Mouse (Mus musculus): ENCODE data around the gene Tor1aip1. TPM values are rescaled to one million over a fixed set of nuclear protein-coding genes. Genes with fewer than 3 reads are reported as not detected.

Gene Tor1aip1
- total and polyA plus RNA-seq, 3 experiments = 19.1 to 44.1 (median 39.8) TPM

GRCm38 (mm10) chr1:156024831-156025503 is 11.3 kb downstream of the Tor1aip1 start:
- H3K4me2 ChIP-seq (ENCODE audit: insufficient read depth, low read depth, poor library complexity, severe bottlenecking) = no peak overlapping the region
- no peaks in the 10 kb centered on the region for H3K9me3 ChIP-seq (replicated peaks; ENCODE audit: low read length)
- peaks cover 30 to 64% of the 10 kb centered on the region in 2 experiments for H3K36me3 ChIP-seq (replicated peaks in 1 of 2; ENCODE audit: control insufficient read depth in 1 of 2, insufficient read depth in 1 of 2, low read length in 1 of 2)
- TF ChIP-seq USF1 (IDR thresholded peaks at IDR 0.05; ENCODE audit: low read depth, low read length) (no peak), POLR2A (IDR thresholded peaks at IDR 0.05; ENCODE audit: low read depth, low read length) (no peak), MAFK (IDR thresholded peaks at IDR 0.05; ENCODE audit: insufficient replicate concordance, low read length) (no peak), SIN3A (IDR thresholded peaks at IDR 0.05; ENCODE audit: low read length) (no peak), CTCF (conservative IDR thresholded peaks at IDR 0.05 in 1 of 2, IDR thresholded peaks at IDR 0.05 in 1 of 2; ENCODE audit: low read depth in 2 of 2, low read length in 2 of 2) (no peak), MAX (IDR thresholded peaks at IDR 0.05; ENCODE audit: low read length) (no peak), POLR2AphosphoS2 (IDR thresholded peaks at IDR 0.05; ENCODE audit: low read depth, low read length) (no peak), NRF1 (IDR thresholded peaks at IDR 0.05; ENCODE audit: low read depth, low read length) (no peak), CHD2 (IDR thresholded peaks at IDR 0.05; ENCODE audit: low read length) (no peak), ZNF384 (IDR thresholded peaks at IDR 0.05; ENCODE audit: low read depth, low read length) (no peak), ELF1 (IDR thresholded peaks at IDR 0.05; ENCODE audit: low read depth, low read length) (no peak), BHLHE40 (IDR thresholded peaks at IDR 0.05; ENCODE audit: low read depth, low read length) (no peak), CHD1 (IDR thresholded peaks at IDR 0.05; ENCODE audit: low read depth, low read length) (no peak)
- in situ Hi-C loops (cut with MboI; ENCODE audit: low pct_ligation_motif_present, low pct_unique_long_range_greater_than_20kb, low sequenced_read_pairs) (no loop called here), dilution Hi-C loops (cut with MboI; ENCODE audit: extremely low pct_ligation_motif_present, extremely low pct_unique_long_range_greater_than_20kb, low sequenced_read_pairs) (no loop called here)
- no peaks in the 10 kb centered on the region for H3K27me3 ChIP-seq (replicated peaks)
- H3K4me1 ChIP-seq (ENCODE audit: control insufficient read depth in 1 of 2, insufficient read depth in 2 of 2) = peaks cover 0 to 9% of the 10 kb centered on the region in 2 experiments; a peak in 1 of 4 replicates
- DNase-seq (ENCODE audit: extremely low read depth) = no peak
- no peak overlapping the region for H3K4me3 ChIP-seq (replicated peaks in 1 of 3; ENCODE audit: low read depth in 2 of 3, low read length in 2 of 3, poor library complexity in 1 of 3)
- no peaks in the 10 kb centered on the region; the same call in 1 of the 2 replicates for H3K79me2 ChIP-seq (replicated peaks; ENCODE audit: control insufficient read depth, extremely low read depth, insufficient read depth, poor library complexity, severe bottlenecking)
- no peak overlapping the region for H3K9ac ChIP-seq (ENCODE audit: insufficient read depth, low read depth)
- no peak overlapping the region for H3K27ac ChIP-seq (ENCODE audit: insufficient read depth, low read depth)

GRCm38 (mm10) chr1:156020402-156020801 is 15.9 kb downstream of the Tor1aip1 start:
- in situ Hi-C loops (cut with MboI; ENCODE audit: low pct_ligation_motif_present, low pct_unique_long_range_greater_than_20kb, low sequenced_read_pairs) (no loop called here), dilution Hi-C loops (cut with MboI; ENCODE audit: extremely low pct_ligation_motif_present, extremely low pct_unique_long_range_greater_than_20kb, low sequenced_read_pairs) (no loop called here)
- H3K79me2 ChIP-seq (replicated peaks; ENCODE audit: control insufficient read depth, extremely low read depth, insufficient read depth, poor library complexity, severe bottlenecking) = no peaks in the 10 kb centered on the region
- H3K36me3 ChIP-seq (replicated peaks in 1 of 2; ENCODE audit: control insufficient read depth in 1 of 2, insufficient read depth in 1 of 2, low read length in 1 of 2) = peaks cover 39 to 70% of the 10 kb centered on the region in 2 experiments
- H3K4me1 ChIP-seq (ENCODE audit: control insufficient read depth in 1 of 2, insufficient read depth in 2 of 2) = no peaks in the 10 kb centered on the region
- no peak overlapping the region for H3K4me2 ChIP-seq (ENCODE audit: insufficient read depth, low read depth, poor library complexity, severe bottlenecking)
- no peak for DNase-seq (ENCODE audit: extremely low read depth)
- H3K27me3 ChIP-seq (replicated peaks) = no peaks in the 10 kb centered on the region
- H3K27ac ChIP-seq (ENCODE audit: insufficient read depth, low read depth) = no peak overlapping the region
- H3K4me3 ChIP-seq (replicated peaks in 1 of 3; ENCODE audit: low read depth in 2 of 3, low read length in 2 of 3, poor library complexity in 1 of 3) = no peak overlapping the region
- no peak for TF ChIP-seq CHD1 (IDR thresholded peaks at IDR 0.05; ENCODE audit: low read depth, low read length)
- TF ChIP-seq MXI1 (IDR thresholded peaks at IDR 0.05; ENCODE audit: low read depth, low read length) = no peak
- TF ChIP-seq MAZ (IDR thresholded peaks at IDR 0.05; ENCODE audit: low read depth, low read length) = no peak
- no peak for TF ChIP-seq CHD2 (IDR thresholded peaks at IDR 0.05; ENCODE audit: low read length)
- TF ChIP-seq MYC (IDR thresholded peaks at IDR 0.05; ENCODE audit: low read depth, low read length) = no peak
- TF ChIP-seq NELFE (IDR thresholded peaks at IDR 0.05; ENCODE audit: low read depth, low read length) = no peak
- TF ChIP-seq RAD21 (IDR thresholded peaks at IDR 0.05; ENCODE audit: low read depth, low read length) = no peak
- no peak for TF ChIP-seq USF2 (conservative IDR thresholded peaks at IDR 0.05; ENCODE audit: low read depth, low read length)
- TF ChIP-seq POLR2AphosphoS2 (IDR thresholded peaks at IDR 0.05; ENCODE audit: low read depth, low read length) = no peak
- no peak for TF ChIP-seq NRF1 (IDR thresholded peaks at IDR 0.05; ENCODE audit: low read depth, low read length)
- TF ChIP-seq UBTF (IDR thresholded peaks at IDR 0.05; ENCODE audit: low read depth, low read length) = no peak
- no peak for TF ChIP-seq MAX (IDR thresholded peaks at IDR 0.05; ENCODE audit: low read length)
- TF ChIP-seq ZMIZ1 (IDR thresholded peaks at IDR 0.05; ENCODE audit: low read depth, low read length) = no peak
- TF ChIP-seq TCF12 (IDR thresholded peaks at IDR 0.05; ENCODE audit: low read depth, low read length) = no peak
- no peaks in the 10 kb centered on the region for H3K9me3 ChIP-seq (replicated peaks; ENCODE audit: low read length)
- no peak overlapping the region for H3K9ac ChIP-seq (ENCODE audit: insufficient read depth, low read depth)
